Mouse (Mus musculus) CD8-positive naive resting alpha-beta T cell, adult 57 days (primary cell): ENCODE measurements around the gene Atad3a. TPM values are rescaled to one million over a fixed set of nuclear protein-coding genes. Genes with fewer than 3 reads are reported as not detected.

Source experiments
- total RNA-seq: library from RNA; stranded (reverse); gene quantifications from one replicate; pipeline ENCODE4 v1.2.4, GENCODE M21; 2023

Gene Atad3a
- 54.1 TPM for total RNA-seq

DNA sequence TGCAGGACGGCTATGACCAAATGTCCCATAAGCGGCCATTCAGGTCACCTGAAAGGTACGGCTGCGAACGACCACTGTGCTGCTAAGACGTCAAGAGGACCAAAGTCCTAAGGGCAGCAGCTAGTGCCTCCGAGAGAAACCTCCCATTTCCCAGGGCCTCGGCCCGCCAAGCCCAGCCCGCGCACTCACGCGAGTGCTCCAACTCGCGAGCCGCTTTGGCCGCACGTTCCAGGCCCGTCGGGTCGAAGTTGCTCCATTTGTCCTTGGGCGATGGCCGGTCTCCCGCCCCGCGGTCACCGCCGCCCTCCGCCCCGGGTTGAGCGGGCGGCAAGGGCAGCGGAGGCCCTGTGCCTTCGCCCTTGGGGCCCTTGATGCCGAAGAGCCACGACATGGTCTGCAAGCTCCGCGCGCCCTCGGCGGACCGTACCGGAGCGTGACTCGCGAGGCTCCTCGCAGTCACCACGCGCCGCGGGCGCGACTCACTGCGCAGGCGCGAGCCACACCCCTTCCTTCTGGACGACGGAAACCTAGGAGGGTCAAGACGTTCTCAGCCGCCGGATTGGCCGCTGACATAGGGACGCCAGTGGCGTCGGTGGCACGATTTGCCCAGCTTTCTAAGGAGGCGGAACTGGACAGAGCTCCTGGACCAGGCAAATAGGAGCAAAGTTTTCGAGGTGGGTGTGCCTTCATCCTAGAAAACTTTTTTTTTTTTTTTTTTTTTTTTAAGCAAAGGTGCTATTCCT, at the start of gene Atad3a:
Atad3a (minus strand) TSS at position 481 of the 743 bp plus-strand sequence.

DNA sequence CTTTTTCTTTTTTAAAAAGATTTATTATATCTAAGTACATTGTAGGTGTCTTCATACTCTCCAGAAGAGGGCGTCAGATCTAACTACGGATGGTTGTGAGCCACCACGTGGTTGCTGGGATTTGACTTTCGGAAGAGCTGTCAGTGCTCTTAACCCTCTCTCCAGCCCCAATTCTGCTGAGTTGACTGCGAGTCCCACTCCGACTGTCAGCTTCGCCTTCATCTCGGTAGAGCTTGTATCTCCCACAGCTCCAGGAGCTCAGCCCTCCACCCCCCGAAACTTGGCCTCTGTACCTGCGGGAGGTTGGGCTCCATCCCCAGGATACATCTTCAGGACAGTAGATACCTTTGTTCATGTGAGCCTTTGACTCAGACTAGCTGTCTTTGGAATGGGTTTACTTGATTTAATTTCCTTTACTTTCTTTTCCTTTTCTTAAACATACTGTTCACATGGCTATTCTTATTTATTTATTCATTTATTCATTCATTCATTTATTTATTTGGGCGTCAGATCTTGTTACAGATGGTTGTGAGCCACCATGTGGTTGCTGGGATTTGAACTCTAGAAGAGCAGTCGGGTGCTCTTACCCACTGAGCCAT, 41.9 kb upstream of the Atad3a start, which contains the start of gene Mrpl20:
Mrpl20 (plus strand) TSS at position 138 of the 599 bp plus-strand sequence.

DNA sequence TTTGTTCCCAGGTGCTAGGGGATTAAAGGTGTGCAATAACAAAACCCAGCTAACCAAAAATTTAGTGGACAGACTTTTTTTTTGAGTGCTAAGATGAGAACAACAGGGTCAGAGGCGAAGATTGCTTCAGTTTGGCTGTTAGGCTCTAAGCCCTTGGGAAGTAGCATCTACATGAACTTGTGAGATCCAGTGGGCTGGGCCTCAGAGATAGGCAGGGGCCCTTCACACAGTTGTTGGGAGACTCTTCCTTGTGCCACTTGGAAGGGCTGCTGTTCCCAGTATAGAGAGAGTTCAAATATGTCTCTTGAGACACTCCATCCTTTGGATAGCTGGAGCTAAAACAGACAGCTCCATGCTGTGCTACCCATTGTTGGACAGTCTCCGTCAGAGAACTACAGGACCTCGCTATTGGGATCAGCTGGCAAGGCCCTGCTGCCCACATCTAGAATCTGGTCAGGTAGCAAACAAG, 29.2 kb upstream of the Atad3a start, which contains the start of gene Ankrd65:
Ankrd65 (plus strand) TSS at position 419 of the 469 bp plus-strand sequence.

DNA sequence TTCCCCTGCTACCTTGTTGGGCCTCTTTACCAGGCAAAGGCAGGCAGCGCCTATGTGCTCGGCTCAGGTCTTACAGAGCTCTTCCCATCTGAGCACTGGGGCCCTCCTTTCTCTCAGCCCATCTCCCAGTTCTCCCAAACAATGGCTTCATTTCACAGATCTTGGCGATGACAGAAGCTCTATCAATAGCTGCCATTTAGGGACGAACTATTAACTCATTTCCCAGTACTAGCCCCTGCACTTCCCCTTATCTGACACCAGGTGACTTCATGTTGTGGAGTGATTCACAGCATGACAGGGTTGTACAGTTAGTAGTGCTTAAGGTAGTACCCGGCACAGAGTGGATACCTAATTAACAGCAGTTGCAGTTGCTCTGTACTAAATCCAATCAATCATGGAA, 24.9 kb upstream of the Atad3a start, which contains the start of gene Tmem88b:
Tmem88b (minus strand) TSS at position 56 of the 400 bp plus-strand sequence.

DNA sequence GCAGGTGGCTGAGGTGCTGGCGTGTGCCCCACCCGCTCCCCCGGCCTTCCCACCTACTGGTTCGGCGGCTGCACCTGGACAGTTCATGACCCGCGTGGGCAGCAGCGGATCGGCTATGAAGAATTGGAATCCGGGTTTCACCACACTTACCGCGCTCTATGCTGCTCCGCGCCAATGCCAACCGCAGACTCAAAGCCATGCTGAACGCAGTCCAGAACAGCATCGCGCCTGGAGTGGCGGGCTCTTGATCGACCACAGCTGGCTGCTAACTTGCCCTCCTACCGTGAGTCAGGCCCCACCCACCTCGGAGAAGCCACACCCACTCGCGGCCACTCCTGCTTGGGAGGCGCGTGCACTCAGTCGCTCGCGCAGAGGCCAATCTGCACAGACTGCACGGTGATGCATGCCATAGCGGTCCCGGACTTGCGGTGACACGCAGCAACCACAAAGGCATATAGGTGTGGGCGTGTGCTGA, 13.4 kb upstream of the Atad3a start, which contains the start of gene Vwa1:
Vwa1 (minus strand) TSS at position 419 of the 475 bp plus-strand sequence.

DNA sequence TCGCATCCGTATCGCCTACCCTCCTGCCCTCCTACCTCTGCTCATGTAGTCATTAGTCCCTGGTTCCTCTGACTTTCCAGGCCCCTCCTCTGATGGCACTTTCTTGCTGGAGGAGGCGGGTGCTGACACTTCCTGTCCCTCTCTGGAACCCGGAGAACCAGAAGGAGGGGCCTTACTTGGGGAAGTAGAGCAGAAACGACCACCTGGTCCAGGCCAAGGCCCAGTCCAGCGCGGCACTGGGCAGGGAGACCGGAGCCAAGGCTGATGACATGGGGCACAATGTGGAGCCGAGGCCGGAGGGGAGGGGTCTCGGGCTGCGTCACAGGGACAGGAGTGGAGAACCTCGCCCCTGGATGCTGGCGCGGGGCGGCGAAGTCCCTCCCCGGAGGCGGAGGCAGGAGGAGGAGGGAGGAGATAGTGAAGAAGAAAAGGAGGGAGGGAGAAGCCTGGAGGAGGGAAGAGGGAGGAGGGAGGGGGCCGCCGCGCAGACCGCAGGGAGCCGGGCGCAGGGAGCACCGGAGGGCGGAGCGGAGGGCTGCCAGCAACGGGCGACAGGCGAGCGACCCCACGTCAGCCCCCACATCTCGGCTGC, 26.4 kb downstream of the Atad3a start, which contains the start of gene Tmem240:
Tmem240 (plus strand) TSS at position 451 of the 592 bp plus-strand sequence.

DNA sequence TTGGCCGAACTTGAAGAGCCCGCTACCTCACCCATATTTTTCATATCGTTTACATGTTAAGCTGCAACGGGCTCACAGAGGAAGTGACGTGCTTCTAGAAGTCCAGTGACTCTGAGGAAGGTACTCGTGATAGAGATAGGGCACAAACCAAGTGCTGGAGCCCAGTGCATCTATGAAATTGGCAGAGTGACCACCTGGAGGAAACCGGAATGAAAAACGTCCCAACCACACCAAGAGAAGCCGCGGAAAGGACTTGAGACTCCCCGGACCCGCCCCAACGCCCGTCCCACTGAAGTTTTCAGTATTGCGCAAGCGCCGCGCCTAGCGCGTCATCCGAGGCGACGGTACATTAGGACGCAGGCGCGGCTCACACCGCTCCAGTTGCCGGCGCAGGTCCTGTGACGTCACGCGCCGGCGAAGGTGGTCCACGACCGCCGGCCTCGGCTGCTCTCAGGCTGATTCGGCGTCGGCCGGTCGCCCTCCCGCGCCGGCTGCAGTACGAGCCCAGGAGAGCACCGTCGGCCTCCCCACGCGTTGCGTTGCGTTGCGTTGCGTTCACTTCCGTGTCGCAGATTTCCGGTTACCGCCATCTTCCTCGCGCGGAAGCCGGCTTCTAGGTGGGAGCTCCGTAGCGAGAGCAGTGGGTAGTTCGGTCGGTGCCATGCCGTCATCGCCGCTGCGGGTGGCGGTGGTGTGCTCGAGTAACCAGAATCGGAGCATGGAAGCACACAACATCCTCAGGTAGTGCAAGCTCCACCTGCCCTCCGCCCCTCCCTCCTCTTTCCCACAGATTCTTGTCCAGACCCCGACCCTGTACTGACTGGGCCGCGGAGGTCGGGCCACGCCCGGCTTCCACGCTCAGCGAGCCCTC, 55.9 kb downstream of the Atad3a start, which contains the start of gene Ssu72:
Ssu72 (plus strand) TSS at position 80 of the 871 bp plus-strand sequence.

DNA sequence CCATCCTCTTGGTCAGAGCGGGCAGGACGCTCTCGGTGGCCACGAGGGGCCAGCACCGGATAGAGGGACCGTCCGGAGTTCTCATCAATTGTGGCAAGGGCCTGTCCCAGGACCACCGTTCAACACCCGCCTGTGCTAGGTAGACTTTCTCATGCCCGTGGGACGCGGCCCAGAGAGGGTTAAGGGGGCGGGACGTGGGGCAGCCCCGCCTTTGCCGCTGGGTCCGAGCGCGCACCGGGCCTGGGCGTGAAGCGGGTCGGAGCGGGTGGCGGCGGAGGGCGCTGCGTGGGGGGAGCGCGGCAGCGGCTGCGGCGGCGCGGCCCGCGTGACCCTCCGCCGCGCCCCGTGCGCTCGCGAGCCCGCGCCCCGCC, 66.8 kb downstream of the Atad3a start, which contains the start of gene Fndc10:
Fndc10 (plus strand) TSS at position 232 of the 371 bp plus-strand sequence.

Other genes starting within 250 kb of the Atad3a start
- gene Nadk, start 198.7 kb downstream of the Atad3a start, total RNA-seq, result 49.7 TPM
- 32.1 TPM for gene Slc35e2, start 159.7 kb downstream of the Atad3a start, total RNA-seq
- gene Cdk11b, start 136.2 kb downstream of the Atad3a start, total RNA-seq, result 173 TPM
- gene Gm10563, start 115.7 kb downstream of the Atad3a start, total RNA-seq, result not detected
- not detected for gene Mmp23, start 107.7 kb downstream of the Atad3a start, total RNA-seq
- 43.4 TPM for gene Mib2, start 91.9 kb downstream of the Atad3a start, total RNA-seq
- 6.3 TPM for gene Fndc10, start 66.8 kb downstream of the Atad3a start, total RNA-seq
- 66.8 TPM for gene Ssu72, start 56.3 kb downstream of the Atad3a start, total RNA-seq
- 0.46 TPM for gene Tmem240, start 26.3 kb downstream of the Atad3a start, total RNA-seq
- gene Vwa1, start 13.6 kb upstream of the Atad3a start, total RNA-seq, result not detected
- not detected for gene Tmem88b, start 24.8 kb upstream of the Atad3a start, total RNA-seq
- not detected for gene Ankrd65, start 29.3 kb upstream of the Atad3a start, total RNA-seq
- gene Mrpl20, start 41.8 kb upstream of the Atad3a start, total RNA-seq, result 42.1 TPM
- 224 TPM for gene Ccnl2, start 51.4 kb upstream of the Atad3a start, total RNA-seq
- gene Aurkaip1, start 70.2 kb upstream of the Atad3a start, total RNA-seq, result 77.3 TPM
- gene Mxra8, start 78.6 kb upstream of the Atad3a start, total RNA-seq, result 2.2 TPM
- gene Dvl1, start 86.3 kb upstream of the Atad3a start, total RNA-seq, result 65.7 TPM
- gene Tas1r3, start 102.3 kb upstream of the Atad3a start, total RNA-seq, result 1.3 TPM
- gene Cptp, start 108.3 kb upstream of the Atad3a start, total RNA-seq, result 16.1 TPM
- gene Ints11, start 108.5 kb upstream of the Atad3a start, total RNA-seq, result 63.0 TPM
- gene Pusl1, start 130.7 kb upstream of the Atad3a start, total RNA-seq, result 46.0 TPM
- 48.0 TPM for gene Acap3, start 130.7 kb upstream of the Atad3a start, total RNA-seq
- 114 TPM for gene Ube2j2, start 182.7 kb upstream of the Atad3a start, total RNA-seq
- gene C1qtnf12, start 201.2 kb upstream of the Atad3a start, total RNA-seq, result 3.1 TPM
- 2.8 TPM for gene B3galt6, start 231.6 kb upstream of the Atad3a start, total RNA-seq
- 167 TPM for gene Sdf4, start 231.8 kb upstream of the Atad3a start, total RNA-seq